Mouse (Mus musculus): ENCODE results near the gene Gimap1.

Gimap1 gene

GRCm38 (mm10) chr6:48740501-48741169, 1.8 kb downstream of the Gimap1 start:
- no peak for DNase-seq

GRCm38 (mm10) chr6:48741273-48741672, 2.4 kb downstream of the Gimap1 start:
- no peak for DNase-seq

GRCm38 (mm10) chr6:48741711-48742206, 2.9 kb downstream of the Gimap1 start:
- no peak for DNase-seq

- no peak for DNase-seq
Measured at GRCm38 (mm10) chr6:48742422-48743351, 3.8 kb downstream of the Gimap1 start.

- DNase-seq = no peak
Measured at GRCm38 (mm10) chr6:48745490-48745889, 6.6 kb downstream of the Gimap1 start.

GRCm38 (mm10) chr6:48745959-48746889, 7.4 kb downstream of the Gimap1 start, which contains the start of gene Gimap5:
Gimap5 (plus strand) TSS chr6:48746197.
- DNase-seq = peak; percentile 71 to 76

GRCm38 (mm10) chr6:48747091-48747966, 8.5 kb downstream of the Gimap1 start:
- peak in 1 of 2 experiments; percentile 48 for DNase-seq

GRCm38 (mm10) chr6:48763567-48764270, 24.9 kb downstream of the Gimap1 start:
- no peak for DNase-seq

GRCm38 (mm10) chr6:48764496-48764895, 25.6 kb downstream of the Gimap1 start:
- DNase-seq = no peak

- peak; percentile 54 to 59 for DNase-seq
Measured at GRCm38 (mm10) chr6:48768178-48768869, 29.5 kb downstream of the Gimap1 start.

- no peak for DNase-seq
Measured at GRCm38 (mm10) chr6:48768933-48769332, 30.1 kb downstream of the Gimap1 start.

- peak; percentile 30 to 50 for DNase-seq
Measured at GRCm38 (mm10) chr6:48770696-48771095, 31.8 kb downstream of the Gimap1 start, which contains the start of gene Gimap3. Gimap3 (minus strand) TSS chr6:48770851.

GRCm38 (mm10) chr6:48772030-48772429, 33.2 kb downstream of the Gimap1 start:
- DNase-seq = peak; percentile 68 to 86

GRCm38 (mm10) chr6:48784406-48784805, 45.6 kb downstream of the Gimap1 start:
- no peak for DNase-seq

GRCm38 (mm10) chr6:48785189-48785588, 46.3 kb downstream of the Gimap1 start:
- no peak for DNase-seq

GRCm38 (mm10) chr6:48785601-48786000, 46.7 kb downstream of the Gimap1 start:
- no peak for DNase-seq

GRCm38 (mm10) chr6:48787867-48788266, 49.0 kb downstream of the Gimap1 start:
- no peak for DNase-seq

All from spleen, adult 18-20 months (tissue).